Mouse (Mus musculus): ENCODE data around the gene Fam24a.

- TF ChIP-seq CTCF (IDR thresholded peaks at IDR 0.05; ENCODE audit: control insufficient read depth, insufficient read depth, insufficient replicate concordance, low read depth, low read length) (no peak), POLR2A (IDR thresholded peaks at IDR 0.05; ENCODE audit: control insufficient read depth, low read depth, low read length) (no peak)
Observed at GRCm38 (mm10) chr7:131327054-131327453, 6.6 kb upstream of the Fam24a start.
